Mouse (Mus musculus): ENCODE results near the gene Abhd13. TPM values are rescaled to one million over a fixed set of nuclear protein-coding genes. Genes with fewer than 3 reads are reported as not detected.

The Abhd13 gene
- 15.7 and 16.7 TPM in 2 replicates for polyA plus RNA-seq (2015; fragmentation: Nextera tagmentation; extraction: Ambion mirVana)

- H3K27me3 ChIP-seq, result no peaks in the 10 kb centered on the region
- no peaks in the 10 kb centered on the region for H3K9me3 ChIP-seq
- peak within 1 kb of the TSS; percentile 96 for H3K9ac ChIP-seq (replicated peaks)
- H3K4me1 ChIP-seq, result peaks cover 39% of the 10 kb centered on the region
- peaks cover 9% of the 10 kb centered on the region for H3K36me3 ChIP-seq
- WGBS, result under 1% methylated on average over 68 of the region's 68 CpGs
- peak within 1 kb of the TSS; percentile 89 for H3K4me2 ChIP-seq (replicated peaks)
- peak; percentile 61 for ATAC-seq (replicated peaks)
- H3K27ac ChIP-seq (replicated peaks), result peak within 1 kb of the TSS; percentile 89
- peak within 1 kb of the TSS; percentile 98 for H3K4me3 ChIP-seq
Observed at GRCm38 (mm10) chr8:9977573-9978314, at the start of gene Abhd13, which contains the start of gene Lig4. TSS of gene Abhd13 (plus strand) at chr8:9977707. TSS of gene Lig4 (minus strand) at chr8:9977686.

- Histone ChIP-seq H3K9ac (replicated peaks) (no peak overlapping the region), H3K4me2 (replicated peaks) (no peak overlapping the region), H3K4me3 (no peak overlapping the region), H3K27ac (replicated peaks) (0 out of 2 replicates have a peak overlapping the region, but pooled peaks have one; percentile 18), H3K4me1 (peaks cover 9% of the 10 kb centered on the region; the same call in 1 of the 2 replicates), H3K9me3 (no peaks in the 10 kb centered on the region), H3K36me3 (no peaks in the 10 kb centered on the region), H3K27me3 (no peaks in the 10 kb centered on the region)
- 58% methylated on average over 14 of the region's 14 CpGs for WGBS
- ATAC-seq (replicated peaks), result peak; percentile 85
Observed at GRCm38 (mm10) chr8:9929746-9930445, 47.6 kb upstream of the Abhd13 start.

- H3K4me2 ChIP-seq (replicated peaks), result no peak overlapping the region
- no peak overlapping the region for H3K9ac ChIP-seq (replicated peaks)
- H3K36me3 ChIP-seq, result no peaks in the 10 kb centered on the region
- H3K27ac ChIP-seq (replicated peaks), result no peak overlapping the region
- H3K4me3 ChIP-seq, result no peak overlapping the region
- ATAC-seq (replicated peaks), result no peak
- H3K9me3 ChIP-seq, result no peaks in the 10 kb centered on the region
- peaks cover 9% of the 10 kb centered on the region; the same call in 1 of the 2 replicates for H3K4me1 ChIP-seq
- no peaks in the 10 kb centered on the region for H3K27me3 ChIP-seq
Observed at GRCm38 (mm10) chr8:9932711-9933110, 44.8 kb upstream of the Abhd13 start.

- peak; percentile 49; the same call in 1 of the 2 replicates for ATAC-seq (replicated peaks)
- 40% methylated on average over 10 of the region's 10 CpGs for WGBS
Observed at GRCm38 (mm10) chr8:9934891-9935565, 42.5 kb upstream of the Abhd13 start.

GRCm38 (mm10) chr8:9935574-9935973 lies 41.9 kb upstream of the Abhd13 start:
- peak; percentile 61; the same call in 1 of the 2 replicates for ATAC-seq (replicated peaks)
- Histone ChIP-seq H3K9me3 (no peaks in the 10 kb centered on the region), H3K4me1 (peaks cover 5% of the 10 kb centered on the region; the same call in 1 of the 2 replicates), H3K27ac (replicated peaks) (no peak overlapping the region), H3K36me3 (no peaks in the 10 kb centered on the region), H3K9ac (replicated peaks) (no peak overlapping the region), H3K4me3 (no peak overlapping the region), H3K4me2 (replicated peaks) (no peak overlapping the region), H3K27me3 (no peaks in the 10 kb centered on the region)
- WGBS, result 72% methylated on average over 7 of the region's 7 CpGs

More at GRCm38 (mm10) chr8:9934891-9935565, 42.5 kb upstream of the Abhd13 start:
- no peaks in the 10 kb centered on the region for H3K9me3 ChIP-seq
- no peak overlapping the region for H3K9ac ChIP-seq (replicated peaks)
- no peaks in the 10 kb centered on the region for H3K36me3 ChIP-seq
- H3K4me3 ChIP-seq, result no peak overlapping the region
- H3K4me1 ChIP-seq, result peaks cover 7% of the 10 kb centered on the region; the same call in 1 of the 2 replicates
- H3K27me3 ChIP-seq, result no peaks in the 10 kb centered on the region
- H3K4me2 ChIP-seq (replicated peaks), result no peak overlapping the region
- no peak overlapping the region for H3K27ac ChIP-seq (replicated peaks)

GRCm38 (mm10) chr8:9949134-9949890 lies 28.2 kb upstream of the Abhd13 start:
- Histone ChIP-seq H3K36me3 (no peaks in the 10 kb centered on the region), H3K27ac (replicated peaks) (no peak overlapping the region), H3K4me2 (replicated peaks) (no peak overlapping the region), H3K9me3 (no peaks in the 10 kb centered on the region), H3K4me3 (no peak overlapping the region), H3K4me1 (0 out of 2 replicates have a peak, but pooled peaks cover 2% of the 10 kb centered on the region), H3K9ac (replicated peaks) (no peak overlapping the region), H3K27me3 (no peaks in the 10 kb centered on the region)
- WGBS, result 58% methylated on average over 10 of the region's 10 CpGs
- ATAC-seq (replicated peaks), result no peak

GRCm38 (mm10) chr8:9958338-9958737 lies 19.2 kb upstream of the Abhd13 start:
- Histone ChIP-seq H3K4me2 (replicated peaks) (no peak overlapping the region), H3K9me3 (no peaks in the 10 kb centered on the region), H3K4me1 (no peaks in the 10 kb centered on the region), H3K27ac (replicated peaks) (no peak overlapping the region), H3K9ac (replicated peaks) (no peak overlapping the region), H3K36me3 (no peaks in the 10 kb centered on the region), H3K27me3 (no peaks in the 10 kb centered on the region), H3K4me3 (no peak overlapping the region)
- 78% methylated on average over 4 of the region's 4 CpGs for WGBS
- ATAC-seq (replicated peaks), result no peak

- H3K4me2 ChIP-seq (replicated peaks), result no peak overlapping the region
- no peak overlapping the region for H3K9ac ChIP-seq (replicated peaks)
- H3K27ac ChIP-seq (replicated peaks), result no peak overlapping the region
- H3K4me3 ChIP-seq, result no peak overlapping the region
- H3K36me3 ChIP-seq, result no peaks in the 10 kb centered on the region
- no peaks in the 10 kb centered on the region for H3K4me1 ChIP-seq
- 93% methylated on average over 2 of the region's 2 CpGs for WGBS
- no peaks in the 10 kb centered on the region for H3K27me3 ChIP-seq
- no peaks in the 10 kb centered on the region for H3K9me3 ChIP-seq
- no peak for ATAC-seq (replicated peaks)
Observed at GRCm38 (mm10) chr8:9959919-9960318, 17.6 kb upstream of the Abhd13 start.

GRCm38 (mm10) chr8:9971866-9972265 lies 5.6 kb upstream of the Abhd13 start:
- Histone ChIP-seq H3K4me1 (peaks cover 16% of the 10 kb centered on the region), H3K36me3 (peaks cover 28% of the 10 kb centered on the region), H3K27me3 (no peaks in the 10 kb centered on the region), H3K27ac (replicated peaks) (no peak overlapping the region), H3K9ac (replicated peaks) (no peak overlapping the region), H3K4me3 (no peak overlapping the region), H3K4me2 (replicated peaks) (no peak overlapping the region), H3K9me3 (no peaks in the 10 kb centered on the region)
- no peak for ATAC-seq (replicated peaks)
- 96% methylated on average over 9 of the region's 9 CpGs for WGBS

- no peak overlapping the region for H3K27ac ChIP-seq (replicated peaks)
Observed at GRCm38 (mm10) chr8:9975276-9975675, 2.2 kb upstream of the Abhd13 start.

GRCm38 (mm10) chr8:9975898-9976611 lies 1.5 kb upstream of the Abhd13 start:
- Histone ChIP-seq H3K9me3 (no peaks in the 10 kb centered on the region), H3K4me3 (peak overlapping the region; percentile 83), H3K36me3 (peaks cover 26% of the 10 kb centered on the region), H3K27ac (replicated peaks) (peak overlapping the region; percentile 31; the same call in 1 of the 2 replicates), H3K4me1 (peaks cover 39% of the 10 kb centered on the region), H3K27me3 (no peaks in the 10 kb centered on the region), H3K9ac (replicated peaks) (peak overlapping the region; percentile 66), H3K4me2 (replicated peaks) (peak overlapping the region; percentile 89)
- peak; percentile 96 for ATAC-seq (replicated peaks)
- under 1% methylated on average over 47 of the region's 47 CpGs for WGBS

More at GRCm38 (mm10) chr8:9975276-9975675, 2.2 kb upstream of the Abhd13 start:
- Histone ChIP-seq H3K4me2 (replicated peaks) (peak overlapping the region; percentile 89), H3K9ac (replicated peaks) (0 out of 2 replicates have a peak overlapping the region, but pooled peaks have one; percentile 66), H3K4me1 (peaks cover 39% of the 10 kb centered on the region), H3K27me3 (no peaks in the 10 kb centered on the region), H3K9me3 (no peaks in the 10 kb centered on the region), H3K36me3 (peaks cover 28% of the 10 kb centered on the region), H3K4me3 (peak overlapping the region; percentile 83)
- WGBS, result 53% methylated on average over 5 of the region's 5 CpGs
- ATAC-seq (replicated peaks), result no peak

Data from forebrain, embryonic 15.5 days (tissue).